Mouse (Mus musculus): ENCODE measurements at regions not wholly inside any gene's neighbourhood (a gene's known extent, or its start where the extent isn't known, plus 50 kb on each side); places are given as distances from the start of the nearest gene placed in this dataset.

- no peak overlapping the region for H3K9ac ChIP-seq
- TF ChIP-seq CTCF (IDR thresholded peaks at IDR 0.05; ENCODE audit: low read depth): no peak
- H3K36me3 ChIP-seq (ENCODE audit: insufficient read depth): no peaks in the 10 kb centered on the region
- no peak overlapping the region for H3K27ac ChIP-seq (ENCODE audit: low read depth)
- H3K27me3 ChIP-seq (ENCODE audit: insufficient read depth, low read length): no peaks in the 10 kb centered on the region
- H3K4me3 ChIP-seq (ENCODE audit: low read depth, low read length): no peak overlapping the region
- no peaks in the 10 kb centered on the region for H3K4me1 ChIP-seq (ENCODE audit: insufficient read depth)
- whole genome bisulfite sequencing: 80% methylated on average over 5 of the region's 5 CpGs
- no peak for ATAC-seq (ENCODE audit: insufficient read depth)
- DNase-seq: no peak
- H3K9me3 ChIP-seq (ENCODE audit: low read depth, low read length): no peaks in the 10 kb centered on the region
- H3K4me2 ChIP-seq: no peak overlapping the region
These were observed 54.6 kb upstream of the Ccn6 start for GRCm38 (mm10) chr10:39218151-39218550.

GRCm38 (mm10) chr10:39216142-39216904 is 52.7 kb upstream of the Ccn6 start:
- no peak overlapping the region for H3K4me3 ChIP-seq (ENCODE audit: low read depth, low read length)
- no peaks in the 10 kb centered on the region for H3K36me3 ChIP-seq (ENCODE audit: insufficient read depth)
- H3K9ac ChIP-seq: no peak overlapping the region
- no peaks in the 10 kb centered on the region for H3K9me3 ChIP-seq (ENCODE audit: low read depth, low read length)
- WGBS: 77% methylated on average over 14 of the region's 14 CpGs
- H3K27me3 ChIP-seq (ENCODE audit: insufficient read depth, low read length): no peaks in the 10 kb centered on the region
- H3K4me1 ChIP-seq (ENCODE audit: insufficient read depth): no peaks in the 10 kb centered on the region
- no peak overlapping the region for H3K27ac ChIP-seq (ENCODE audit: low read depth)
- ATAC-seq (ENCODE audit: insufficient read depth) (no peak), DNase-seq (no peak)
- no peak for TF ChIP-seq CTCF (IDR thresholded peaks at IDR 0.05; ENCODE audit: low read depth)
- no peak overlapping the region for H3K4me2 ChIP-seq

- Histone ChIP-seq H3K9me3 (ENCODE audit: low read depth, low read length) (no peaks in the 10 kb centered on the region; the same call in 1 of the 2 replicates), H3K9ac (no peak overlapping the region), H3K4me1 (ENCODE audit: insufficient read depth) (no peaks in the 10 kb centered on the region), H3K4me3 (ENCODE audit: low read depth, low read length) (no peak overlapping the region), H3K27ac (ENCODE audit: low read depth) (no peak overlapping the region), H3K4me2 (no peak overlapping the region), H3K36me3 (ENCODE audit: insufficient read depth) (no peaks in the 10 kb centered on the region), H3K27me3 (ENCODE audit: insufficient read depth, low read length) (no peaks in the 10 kb centered on the region)
- ATAC-seq (ENCODE audit: insufficient read depth) (no peak), DNase-seq (no peak)
- 85% methylated on average over 4 of the region's 4 CpGs for WGBS
- TF ChIP-seq CTCF (IDR thresholded peaks at IDR 0.05; ENCODE audit: low read depth): no peak
These were observed 51.0 kb upstream of the Ccn6 start for GRCm38 (mm10) chr10:39214563-39214962.
